Comparison of ENCODE assay signal across 17 mouse cellular contexts in genomic region chr7:99120865-99121521, GRCm38 (mm10). TPM values are rescaled to one million over a fixed set of nuclear protein-coding genes. Genes with fewer than 3 reads are reported as not detected.
DNase-seq lines count a peak whose midpoint lies in the region; ATAC-seq and TF ChIP-seq lines count a peak whose summit lies in the region.
"Had no signal": no experiment of that assay in that cellular context is flagged by ENCODE, and none has a peak within 500 bp of the region (broad histone marks: within the 10 kb centered on the region; RNA-seq: fewer than 3 reads in every experiment).

No protein-coding gene starts in this region.

- 78% methylated on average over 5 of the region's 5 CpGs for WGBS in heart, embryonic 15.5 days
- 21% methylated on average over 5 of the region's 5 CpGs for WGBS in spleen, adult 2 months

- no peaks in the 10 kb centered on the region for H3K36me3 ChIP-seq in heart, embryonic 15.5 days
- H3K36me3 ChIP-seq in spleen, adult 2 months (ENCODE audit: control insufficient read depth, insufficient read depth, low read length), result peaks cover 10% of the 10 kb centered on the region
- H3K36me3 ChIP-seq: forebrain, embryonic 12.5 days; neural tube, embryonic 12.5 days had no signal

- no peaks in the 10 kb centered on the region for H3K27me3 ChIP-seq in heart, embryonic 15.5 days
- no peaks in the 10 kb centered on the region for H3K27me3 ChIP-seq in spleen, adult 2 months (ENCODE audit: control insufficient read depth, insufficient read depth, low read length)
- H3K27me3 ChIP-seq: embryonic facial prominence, embryonic 15.5 days; forebrain, embryonic 12.5 days; neural tube, embryonic 12.5 days had no signal

- TF ChIP-seq CTCF in spleen, adult 2 months (IDR thresholded peaks at IDR 0.05; ENCODE audit: extremely low read depth, insufficient read depth, insufficient read length, insufficient replicate concordance), result no peak

- intact Hi-C loops in heart, postnatal 10 days (cut with DNase I), result no loop called here

- H3K9ac ChIP-seq in heart, embryonic 15.5 days, result no peak overlapping the region
- H3K9ac ChIP-seq: embryonic facial prominence, embryonic 15.5 days; forebrain, embryonic 12.5 days; neural tube, embryonic 12.5 days had no signal

- H3K4me3 ChIP-seq in heart, embryonic 15.5 days, result no peak overlapping the region
- H3K4me3 ChIP-seq in spleen, adult 2 months (ENCODE audit: extremely low read depth, insufficient read depth, insufficient read length), result no peak overlapping the region
- H3K4me3 ChIP-seq: embryonic facial prominence, embryonic 15.5 days; forebrain, embryonic 12.5 days; limb, embryonic 10.5 days; neural tube, embryonic 12.5 days had no signal

- H3K4me2 ChIP-seq in heart, embryonic 15.5 days, result no peak overlapping the region
- H3K4me2 ChIP-seq: embryonic facial prominence, embryonic 15.5 days; forebrain, embryonic 12.5 days; neural tube, embryonic 12.5 days had no signal

- no peak for TF ChIP-seq POLR2A in spleen, adult 2 months (IDR thresholded peaks at IDR 0.05; ENCODE audit: low read depth, low read length)

- ATAC-seq in heart, embryonic 15.5 days (replicated peaks; ENCODE audit: insufficient number of reproducible peaks, insufficient read depth, low FRiP score, low read depth), result no peak
- no peak for ATAC-seq in activated CD4-positive, CD25-positive, alpha-beta regulatory T cell, adult 4 months
- ATAC-seq: midbrain, embryonic 16.5 days had no signal

- peaks cover 30% of the 10 kb centered on the region for H3K4me1 ChIP-seq in heart, embryonic 15.5 days (replicated peaks)
- peaks cover 36% of the 10 kb centered on the region; the same call in 1 of the 2 replicates for H3K4me1 ChIP-seq in spleen, adult 2 months (ENCODE audit: control insufficient read depth, insufficient read depth, insufficient read length)
- H3K4me1 ChIP-seq: forebrain, embryonic 12.5 days; neural tube, embryonic 12.5 days had no signal

- no peak for DNase-seq in heart, postnatal 10 days
- DNase-seq in spleen, adult 2 months (ENCODE audit: low read depth in 1 of 2, low spot score in 2 of 2), result peak; percentile 64
- DNase-seq in spleen, postnatal 14 days (ENCODE audit: low spot score in 2 of 2), result no peak
- peak; percentile 77 to 82 for DNase-seq in spleen, postnatal 36 days (ENCODE audit: low spot score in 2 of 2)
- DNase-seq in embryo, embryonic 9.5 days (ENCODE audit: extremely low spot score), result no peak
- DNase-seq in embryo, embryonic 10 days (ENCODE audit: low spot score), result no peak
- DNase-seq: cerebellum, adult 11 months; heart, postnatal 4 days; lung, postnatal 36 days; retina, postnatal 1 day had no signal

- H3K9me3 ChIP-seq in heart, embryonic 15.5 days (replicated peaks), result no peaks in the 10 kb centered on the region
- H3K9me3 ChIP-seq: embryonic facial prominence, embryonic 15.5 days; forebrain, embryonic 12.5 days; limb, embryonic 10.5 days; neural tube, embryonic 12.5 days had no signal

- peak overlapping the region; percentile 46; the same call in 1 of the 2 replicates for H3K27ac ChIP-seq in heart, embryonic 15.5 days
- H3K27ac ChIP-seq in spleen, adult 2 months (ENCODE audit: insufficient read depth, low read length), result peak overlapping the region; percentile 94
- H3K27ac ChIP-seq: embryonic facial prominence, embryonic 15.5 days; forebrain, embryonic 12.5 days; limb, embryonic 10.5 days; neural tube, embryonic 12.5 days had no signal

RNA-seq across cellular contexts. Expression of gene Uvrag, which starts 19.9 kb away (rescaled TPM):
- polyA plus RNA-seq in heart, embryonic 15.5 days (2015; fragmentation: Nextera tagmentation; extraction: Ambion mirVana), result 15.3 and 16.0 TPM in 2 replicates
- 10 to 100 TPM; 34.6 to 35.0 TPM for total RNA-seq in heart, postnatal 10 days (2021)
- 45.9 and 112 TPM in 2 replicates for polyA plus RNA-seq in spleen, adult 2 months (2012; rRNA removed)
- polyA plus RNA-seq in activated CD4-positive, CD25-positive, alpha-beta regulatory T cell, adult 4 months (2017; shearing (Covaris generic)), result 1 to 10 TPM; 6.7 to 8.9 TPM

Comparison
In these comparisons a context has a peak if more than half of its experiments do, and no peak if none do; other contexts are left out.
1. DNase-seq: peak in spleen, adult 2 months (2 of 2) and spleen, postnatal 36 days (2 of 2); none in heart, postnatal 10 days (0 of 2), spleen, postnatal 14 days (0 of 2), embryo, embryonic 9.5 days (single experiment) and embryo, embryonic 10 days (single experiment).